Mouse (Mus musculus): ENCODE measurements at regions not wholly inside any gene's neighbourhood (a gene's known extent, or its start where the extent isn't known, plus 50 kb on each side); places are given as distances from the start of the nearest gene placed in this dataset.
A peak's percentile ranks its signal among the peaks of the same experiment; 100 is the strongest.

DNA sequence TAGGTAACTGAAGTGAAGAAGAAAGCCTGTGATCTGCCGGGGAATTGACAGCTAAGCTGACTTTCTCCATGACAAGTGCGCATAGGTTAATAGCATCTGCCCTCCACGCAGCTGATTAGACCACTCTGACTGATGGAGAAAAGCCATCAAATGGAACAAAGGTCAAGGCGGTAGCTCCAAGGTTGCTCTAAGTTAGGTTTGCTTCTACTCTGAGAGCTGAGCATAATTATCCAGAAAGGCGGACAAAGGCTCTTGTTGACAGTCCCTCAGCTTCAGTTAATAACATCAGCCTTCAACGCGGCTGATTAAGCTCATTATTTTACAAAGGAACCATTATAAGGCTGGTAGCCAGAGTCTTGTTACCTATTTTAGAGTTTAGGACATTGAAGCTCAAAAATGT, 54.0 kb upstream of the Enpep start:
- DNase-seq: no peak

DNA sequence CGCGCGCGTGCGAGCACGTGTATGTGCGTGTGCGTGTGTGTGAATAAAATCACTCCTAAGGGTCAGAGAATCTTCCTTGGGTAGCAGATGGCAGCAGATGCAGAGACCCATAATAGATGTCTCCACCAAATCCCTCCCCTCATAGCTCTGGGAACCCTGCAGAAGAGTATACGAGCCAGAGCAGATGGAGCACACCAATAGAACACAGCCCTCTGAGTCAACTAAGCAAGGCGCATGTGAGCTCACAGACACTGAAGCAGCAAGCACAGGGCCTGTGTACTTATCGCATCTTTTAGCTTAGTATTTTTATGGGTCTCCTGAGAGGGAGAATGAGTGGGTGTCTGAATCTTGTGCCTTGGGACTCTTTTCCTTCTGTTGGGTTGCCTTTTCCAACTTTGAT, 58.0 kb upstream of the Enpep start:
- no peak for DNase-seq

DNA sequence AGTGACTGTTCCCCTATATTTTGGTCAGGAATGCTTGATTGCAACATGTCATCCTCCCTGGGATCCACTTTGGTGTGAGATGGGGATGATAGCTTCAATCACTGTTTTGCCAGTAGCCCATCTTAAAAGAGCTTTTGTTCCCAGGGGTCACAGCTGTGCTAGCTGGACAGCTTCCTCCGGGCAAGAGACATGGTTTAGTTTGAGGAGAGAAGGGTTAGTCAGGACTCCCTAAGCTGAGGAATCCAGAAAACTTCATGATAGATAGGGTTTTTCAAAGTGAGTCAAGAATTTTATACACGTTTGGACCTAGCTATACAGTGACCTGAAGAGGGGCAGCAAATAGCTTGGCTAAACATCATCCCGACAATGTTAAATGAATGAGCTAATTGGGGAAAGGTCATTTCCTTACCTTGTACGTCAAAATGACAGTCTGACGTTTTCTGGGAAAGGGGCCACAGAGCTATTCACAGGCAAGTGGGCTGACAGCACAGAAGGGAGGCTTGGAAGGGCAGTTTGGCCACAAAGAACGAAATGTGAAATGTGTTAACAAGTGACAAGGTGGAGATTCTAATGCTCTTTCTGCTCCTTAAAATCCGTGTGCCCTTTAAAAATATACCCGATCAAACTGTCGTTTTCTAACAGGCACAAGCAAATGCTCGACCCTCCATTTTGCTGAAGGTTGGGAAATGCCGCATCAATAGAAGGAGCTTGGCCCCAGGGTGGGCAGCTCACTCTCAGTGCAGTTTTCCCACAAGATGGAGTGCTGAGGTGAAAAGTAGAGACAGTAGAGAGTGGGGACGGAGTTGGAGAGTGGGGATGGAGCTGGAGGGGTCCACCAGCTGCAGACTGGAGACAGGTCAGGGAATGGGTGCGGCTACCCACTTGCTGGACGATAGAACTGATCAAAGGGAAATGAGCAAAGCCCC, 59.6 kb upstream of the Enpep start:
- DNase-seq: no peak

DNA sequence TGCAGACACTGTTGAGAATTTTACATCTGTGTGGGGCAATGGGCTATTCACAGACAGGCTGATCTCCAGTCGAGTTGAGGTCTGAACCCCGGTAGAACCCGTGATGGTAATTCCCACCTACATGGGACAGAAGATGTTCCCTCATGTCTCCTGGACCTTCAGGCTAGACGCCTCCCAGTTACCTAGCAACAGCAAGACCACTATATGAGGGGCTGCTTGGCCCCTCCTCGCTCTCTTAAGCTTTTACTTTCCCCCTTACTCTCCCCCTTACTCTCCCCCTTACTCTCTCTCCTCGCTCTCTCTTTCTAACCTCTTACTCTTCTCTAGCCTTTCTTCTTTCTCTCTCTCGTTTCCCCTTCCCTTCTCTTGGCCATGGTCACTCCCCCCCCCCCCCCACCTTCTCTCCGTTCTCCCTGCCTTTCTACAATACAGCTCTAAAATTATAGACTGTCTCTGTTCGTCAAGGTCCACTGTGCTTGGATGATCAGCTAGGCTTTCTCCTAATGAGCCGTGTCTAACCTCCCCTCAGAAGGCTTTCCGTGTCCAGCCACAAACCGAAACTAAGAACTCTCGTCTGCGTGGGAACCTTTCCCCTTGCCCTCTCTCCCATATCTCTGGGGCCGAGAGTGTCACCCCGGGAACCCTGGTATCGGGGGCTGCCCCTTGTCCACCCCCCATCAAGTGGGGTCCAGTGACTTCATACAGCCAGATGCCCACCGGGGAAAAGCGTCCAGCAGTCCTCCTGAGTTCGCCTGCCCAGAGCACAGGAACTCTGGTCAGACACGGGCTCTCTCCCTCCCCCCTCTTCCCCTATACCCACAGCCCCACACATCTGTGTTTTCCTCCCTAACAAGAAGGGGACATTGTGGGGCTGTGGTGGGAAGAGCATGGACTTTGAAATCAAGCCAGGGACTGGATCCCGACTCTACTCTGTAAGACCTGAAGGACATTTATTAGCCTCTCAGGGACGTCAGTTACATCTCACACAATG, 60.6 kb upstream of the Enpep start:
- no peak for DNase-seq

DNA sequence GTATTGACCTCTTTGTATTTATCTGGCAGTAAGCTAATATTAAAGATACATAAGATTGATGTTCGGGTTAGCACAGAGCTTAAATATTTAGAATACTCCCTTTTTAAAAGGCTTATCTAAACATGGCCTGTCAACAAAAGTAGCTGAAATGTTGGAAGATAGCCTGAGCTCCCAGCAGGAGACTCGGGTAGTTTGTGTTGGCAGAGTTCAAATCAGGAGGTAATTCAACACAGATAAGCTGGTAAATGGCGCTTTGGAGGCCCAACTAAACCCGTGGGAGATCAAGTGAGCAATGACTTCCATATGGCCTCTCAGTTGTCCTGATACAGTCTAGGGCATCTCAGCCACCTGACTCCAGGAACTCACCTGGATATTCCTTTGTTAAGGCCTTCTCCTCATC, 65.0 kb upstream of the Enpep start:
- no peak for DNase-seq

DNA sequence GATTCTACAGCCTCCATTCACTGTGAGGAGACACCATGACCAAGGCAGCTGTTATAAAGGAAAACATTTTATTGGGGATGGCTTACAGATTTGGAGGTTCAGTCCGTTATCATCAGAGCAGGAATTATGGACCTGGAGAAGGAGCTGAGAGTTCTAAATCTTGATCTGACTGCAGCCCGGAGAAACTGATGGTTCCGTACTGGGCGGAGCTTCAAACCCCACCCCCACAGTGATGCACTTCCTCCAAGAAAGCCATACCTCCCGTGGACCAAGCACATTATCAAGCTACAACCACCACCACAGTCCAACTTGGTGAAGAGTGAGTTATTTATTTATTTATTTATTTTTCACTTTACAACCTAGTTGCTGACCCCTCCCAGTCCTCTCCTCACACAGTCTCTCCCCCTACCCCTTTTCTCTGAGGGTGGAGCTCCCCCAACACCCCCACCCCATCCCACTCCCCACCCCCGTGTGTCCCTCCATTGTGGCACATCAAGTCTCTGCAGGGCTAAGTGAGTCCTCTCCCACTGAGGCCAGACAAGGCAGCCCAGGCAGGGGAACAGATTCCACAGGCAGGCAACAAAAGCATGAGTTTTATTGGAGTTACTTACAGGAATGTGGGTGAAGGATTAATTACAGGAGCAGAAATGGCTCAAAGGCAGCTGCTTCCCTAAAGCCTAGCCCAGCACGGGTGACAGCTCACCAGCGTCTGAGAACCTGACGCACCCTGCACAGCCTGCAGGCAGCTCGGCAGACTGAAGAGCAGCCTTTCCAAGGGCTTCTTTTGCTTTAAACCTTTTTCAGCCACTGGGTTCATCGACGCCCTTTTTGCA, 67.8 kb upstream of the Enpep start:
- no peak for DNase-seq

DNA sequence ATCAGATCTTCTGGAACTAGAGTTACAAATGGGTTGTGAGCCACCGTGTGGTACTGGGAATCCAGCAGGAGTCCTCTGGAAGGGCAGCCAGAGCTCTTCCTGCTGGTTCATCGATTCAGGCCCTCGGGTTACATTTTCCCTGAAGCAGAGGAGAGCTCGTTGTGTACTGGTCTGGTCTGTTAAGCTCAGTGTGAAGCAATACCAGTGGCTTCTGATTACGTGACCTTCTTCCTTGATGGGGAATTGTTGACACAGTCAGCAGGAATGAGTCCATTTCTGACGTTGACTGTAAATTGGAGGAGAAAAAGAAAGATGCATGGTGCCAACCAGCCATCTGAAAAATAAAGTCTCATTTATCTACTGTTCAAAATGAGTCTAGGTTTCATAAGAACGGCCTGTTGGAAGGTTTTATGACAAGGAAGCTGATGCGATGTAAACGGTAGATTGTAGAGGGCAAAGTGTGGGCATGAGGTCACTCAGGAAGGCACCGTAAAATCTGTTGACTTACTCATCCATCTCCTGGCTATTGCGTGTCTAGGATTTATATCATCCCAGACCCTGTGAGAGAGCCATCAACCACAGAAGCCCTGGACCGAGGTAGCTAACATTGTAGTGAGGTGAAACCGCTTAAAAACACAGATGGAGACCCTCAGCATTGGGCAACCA, 79.0 kb upstream of the Enpep start:
- no peak for DNase-seq

GRCm38 (mm10) chr3:129412126-129412960, 79.8 kb upstream of the Enpep start:
- no peak for DNase-seq

- DNase-seq: no peak
Measured at GRCm38 (mm10) chr3:129412961-129413246, 80.4 kb upstream of the Enpep start.

DNA sequence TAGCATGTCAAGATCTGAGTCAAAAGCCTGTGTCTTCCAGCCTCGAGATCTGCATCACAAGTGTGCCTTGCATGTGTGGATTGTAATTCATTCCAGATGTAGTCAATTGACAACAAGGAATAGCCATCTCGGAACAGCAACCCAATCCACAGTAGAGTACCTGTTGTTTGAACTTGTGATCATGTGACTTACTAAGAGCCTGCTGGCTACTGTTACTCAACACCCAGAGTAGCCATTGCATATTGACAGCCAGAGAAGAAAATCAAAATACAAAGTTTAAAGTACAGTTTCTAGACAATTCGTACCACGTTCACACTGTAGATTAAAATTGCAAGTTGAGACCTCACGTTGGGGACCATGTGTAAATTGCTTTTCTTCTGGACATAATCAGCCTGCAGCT, 83.1 kb upstream of the Enpep start:
- no peak for DNase-seq

- DNase-seq: no peak
Measured at GRCm38 (mm10) chr3:129416337-129416736, 83.8 kb upstream of the Enpep start.

- DNase-seq: peak; percentile 46
Measured at GRCm38 (mm10) chr3:129421620-129422239, 89.2 kb upstream of the Enpep start.

DNA sequence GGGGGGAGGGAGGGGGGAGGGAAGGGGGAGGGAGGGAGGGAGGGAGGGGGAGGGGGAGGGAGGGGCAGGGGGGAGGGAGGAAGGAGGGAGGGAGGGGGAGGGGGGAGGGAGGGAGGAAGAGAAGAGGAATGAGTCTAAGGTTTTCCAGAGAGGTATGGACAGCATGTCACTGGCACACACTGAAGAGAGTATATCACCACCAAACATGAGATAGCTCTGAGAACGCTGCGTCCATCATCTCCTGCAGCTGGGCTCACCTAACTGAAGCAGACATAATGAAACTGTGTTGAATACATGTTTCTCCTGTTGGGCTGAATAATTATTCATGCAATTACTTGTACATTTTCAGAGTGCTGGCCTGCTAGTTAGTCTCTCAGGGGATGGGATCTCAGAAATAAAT, 96.2 kb upstream of the Enpep start:
- DNase-seq: no peak

DNA sequence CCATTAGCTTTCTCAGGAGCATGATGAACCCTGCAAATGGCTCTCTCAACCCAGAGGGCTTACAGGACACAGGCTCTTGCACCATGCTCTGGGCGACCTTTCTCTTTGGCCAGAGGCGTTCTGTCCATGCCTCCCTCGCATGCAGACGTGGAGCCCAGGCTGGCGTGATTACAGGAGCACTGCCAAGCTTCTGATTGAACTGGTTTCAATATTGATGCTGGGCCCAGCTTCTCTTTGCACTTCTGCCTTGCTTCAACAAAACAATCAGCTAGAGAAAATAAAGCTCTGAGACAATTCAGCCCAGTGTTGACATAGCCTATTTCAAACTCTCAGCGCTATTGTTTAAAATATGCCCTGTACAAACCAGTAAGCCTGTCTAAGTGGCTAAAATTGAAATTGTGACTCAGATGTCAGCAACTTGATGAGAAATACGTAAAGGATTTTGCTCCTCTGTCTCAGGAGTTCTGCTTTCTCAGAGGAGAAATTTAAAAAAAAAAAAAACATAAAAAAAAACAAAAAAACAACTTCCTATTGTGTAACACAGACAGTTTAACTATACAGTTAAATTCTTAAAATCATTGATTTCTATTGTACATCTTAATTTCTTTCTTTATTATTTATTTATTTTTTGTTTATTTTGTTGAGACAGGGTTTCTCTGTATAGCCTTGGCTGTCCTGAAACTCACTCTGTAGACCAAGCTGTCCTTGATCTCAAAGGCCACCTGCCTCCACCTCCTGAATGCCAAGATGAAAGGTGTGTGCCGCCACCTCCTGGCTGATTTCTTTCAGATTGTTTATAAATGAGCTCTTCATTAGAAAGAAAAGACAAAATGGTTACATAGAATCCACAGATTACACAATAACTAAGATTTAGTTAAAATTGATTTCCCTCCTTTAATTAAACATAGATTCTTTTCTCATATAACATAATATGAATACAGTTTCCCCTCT, 96.9 kb upstream of the Enpep start:
- DNase-seq: peak; percentile 10

DNA sequence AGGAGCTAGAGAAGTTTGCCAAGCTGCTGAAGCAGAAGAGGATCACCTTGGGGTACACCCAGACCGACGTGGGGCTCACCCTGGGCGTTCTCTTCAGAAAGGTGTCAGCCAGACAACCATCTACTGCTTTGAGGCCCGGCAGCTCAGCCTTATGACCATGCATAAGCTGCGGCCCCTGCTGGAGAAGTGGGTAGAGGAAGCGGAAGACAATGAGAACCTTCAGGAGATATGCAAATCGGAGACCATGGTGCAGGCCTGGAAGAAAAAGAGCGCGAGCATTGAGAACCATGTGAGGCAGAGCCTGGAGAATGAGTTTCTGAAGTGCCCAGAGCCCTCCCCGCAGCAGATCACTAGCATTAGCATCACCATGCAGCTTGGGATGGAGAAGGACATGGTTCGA, 98.1 kb upstream of the Elovl6 start:
- DNase-seq: no peak

DNA sequence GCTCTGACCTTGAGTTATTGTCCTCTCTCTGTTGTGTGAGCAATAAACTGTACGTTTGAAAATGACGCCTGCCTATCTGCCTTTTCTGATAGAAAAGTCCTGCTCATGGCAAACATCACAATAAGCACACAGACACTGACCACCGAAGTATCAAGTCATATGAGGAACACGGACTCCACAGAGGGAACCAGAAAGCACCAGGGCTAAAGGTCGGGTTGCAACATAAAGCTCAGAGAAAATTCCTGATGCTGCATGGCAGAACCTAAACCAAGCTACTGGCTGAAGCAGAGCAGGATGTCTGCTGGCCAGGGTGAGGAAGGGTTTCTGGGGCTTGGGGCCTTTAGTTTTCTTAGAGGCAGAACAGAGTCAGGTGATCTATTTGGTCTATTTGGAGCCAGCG, 94.5 kb upstream of the Elovl6 start:
- no peak for DNase-seq

- no peak for DNase-seq
Measured at GRCm38 (mm10) chr3:129442756-129443155, 89.4 kb upstream of the Elovl6 start.

- DNase-seq: no peak
Measured at GRCm38 (mm10) chr3:129444221-129444620, 87.9 kb upstream of the Elovl6 start.

GRCm38 (mm10) chr3:129445961-129446360, 86.2 kb upstream of the Elovl6 start:
- DNase-seq: no peak

GRCm38 (mm10) chr3:129449928-129450327, 82.2 kb upstream of the Elovl6 start:
- DNase-seq: no peak
